Mouse (Mus musculus) heart, embryonic 15.5 days (tissue): ENCODE data around the gene Gpd1. TPM values are rescaled to one million over a fixed set of nuclear protein-coding genes. Genes with fewer than 3 reads are reported as not detected.
A peak's percentile ranks its signal among the peaks of the same experiment; 100 is the strongest.

Experiments
- ATAC-seq: fragments of 200-750 bp; cut with Nextera tagmentation; replicated peaks from 2 replicates; pipeline ENCODE4 v1.8.0; 2017; ENCODE audit warnings: low read depth, moderate TSS enrichment; ENCODE audit not compliant: insufficient number of reproducible peaks, insufficient read depth, low FRiP score
- H3K27ac ChIP-seq: fragments of 300-500 bp; sonication (generic); 2 replicates; pipeline ENCODE4 v1.5.1; 2015; ENCODE audit warnings: mild to moderate bottlenecking, inconsistent platforms
- H3K27me3 ChIP-seq: fragments of 300-500 bp; sonication (generic); 2 replicates; pipeline ENCODE4 v1.6.1; 2015; ENCODE audit warnings: inconsistent platforms
- H3K36me3 ChIP-seq: fragments of 300-500 bp; sonication (generic); 2 replicates; pipeline ENCODE4 v1.6.1; 2015; ENCODE audit warnings: mild to moderate bottlenecking, inconsistent platforms
- H3K4me1 ChIP-seq: fragments of 300-500 bp; sonication (generic); replicated peaks from 2 replicates; pipeline ENCODE4 v1.6.1; 2015; ENCODE audit warnings: inconsistent platforms
- H3K4me2 ChIP-seq: fragments of 300-500 bp; sonication (generic); 2 replicates; pipeline ENCODE4 v1.6.1; 2015; ENCODE audit warnings: inconsistent platforms, mild to moderate bottlenecking, moderate library complexity
- H3K4me3 ChIP-seq: fragments of 300-500 bp; sonication (generic); 2 replicates; pipeline ENCODE4 v1.5.1; 2015; ENCODE audit warnings: mild to moderate bottlenecking, inconsistent platforms
- H3K9ac ChIP-seq: fragments of 300-500 bp; sonication (generic); 2 replicates; pipeline ENCODE4 v1.6.1; 2015; ENCODE audit warnings: mild to moderate bottlenecking, inconsistent platforms
- H3K9me3 ChIP-seq: fragments of 300-500 bp; sonication (generic); replicated peaks from 2 replicates; pipeline ENCODE4 v1.6.1; 2016; ENCODE audit warnings: inconsistent platforms
- WGBS: fragments of 180-500 bp; shearing (Covaris S2); methylation state at CpG from one replicate; pipeline ENCODE4 v1.1.7; 2015; ENCODE audit warnings: mixed read lengths; 5-methylcytosine and 5-hydroxymethylcytosine counted together
- polyA plus RNA-seq: library from polyadenylated mRNA; unstranded; fragments of >200 nt; fragmentation: Nextera tagmentation; extraction: Ambion mirVana; gene quantifications from 2 replicates; pipeline ENCODE4 v1.2.1, GENCODE M21; 2015

Gene Gpd1
- polyA plus RNA-seq, 1 experiment from 2014 or later: 1.6 TPM

- peaks cover 53% of the 10 kb centered on the region for H3K4me1 ChIP-seq
- H3K4me2 ChIP-seq: peak within 1 kb of the TSS; percentile 77
- peaks cover 16% of the 10 kb centered on the region for H3K36me3 ChIP-seq
- no peaks in the 10 kb centered on the region for H3K9me3 ChIP-seq
- peak; percentile 92 for ATAC-seq
- peaks cover 12% of the 10 kb centered on the region for H3K27me3 ChIP-seq
- peak within 1 kb of the TSS; percentile 100 for H3K27ac ChIP-seq
- under 1% methylated on average over 71 of the region's 71 CpGs for WGBS
- H3K9ac ChIP-seq: peak within 1 kb of the TSS; percentile 99
- H3K4me3 ChIP-seq: peak within 1 kb of the TSS; percentile 97
Observed at GRCm38 (mm10) chr15:99701999-99702900, 15.1 kb upstream of the Gpd1 start, which contains the start of gene Smarcd1. TSS of gene Smarcd1 (plus strand) at chr15:99702129.

GRCm38 (mm10) chr15:99703104-99703503 is 14.2 kb upstream of the Gpd1 start:
- H3K4me1 ChIP-seq: peaks cover 53% of the 10 kb centered on the region
- 69% methylated on average over 9 of the region's 9 CpGs for WGBS
- peak overlapping the region; percentile 97 for H3K4me3 ChIP-seq
- no peaks in the 10 kb centered on the region for H3K9me3 ChIP-seq
- H3K27ac ChIP-seq: peak overlapping the region; percentile 100
- no peak for ATAC-seq
- peak overlapping the region; percentile 77 for H3K4me2 ChIP-seq
- H3K27me3 ChIP-seq: peaks cover 7% of the 10 kb centered on the region
- H3K9ac ChIP-seq: peak overlapping the region; percentile 99
- H3K36me3 ChIP-seq: peaks cover 25% of the 10 kb centered on the region

GRCm38 (mm10) chr15:99703676-99704040 is 13.7 kb upstream of the Gpd1 start:
- Histone ChIP-seq H3K27me3 (peaks cover 1% of the 10 kb centered on the region), H3K9me3 (no peaks in the 10 kb centered on the region), H3K27ac (peak overlapping the region; percentile 100), H3K9ac (peak overlapping the region; percentile 44; the same call in 1 of the 2 replicates), H3K4me3 (peak overlapping the region; percentile 32; the same call in 1 of the 2 replicates), H3K4me2 (peak overlapping the region; percentile 77), H3K36me3 (peaks cover 30% of the 10 kb centered on the region), H3K4me1 (peaks cover 52% of the 10 kb centered on the region)
- WGBS: 58% methylated on average over 5 of the region's 5 CpGs
- ATAC-seq: no peak

GRCm38 (mm10) chr15:99704041-99704681 is 13.2 kb upstream of the Gpd1 start:
- Histone ChIP-seq H3K9me3 (no peaks in the 10 kb centered on the region), H3K27me3 (no peaks in the 10 kb centered on the region; the same call in none of the 2 replicates), H3K4me2 (peak overlapping the region; percentile 77), H3K36me3 (peaks cover 35% of the 10 kb centered on the region), H3K9ac (peak overlapping the region; percentile 44), H3K27ac (peak overlapping the region; percentile 100), H3K4me1 (peaks cover 48% of the 10 kb centered on the region), H3K4me3 (peak overlapping the region; percentile 32)
- WGBS: 36% methylated on average over 23 of the region's 23 CpGs
- no peak for ATAC-seq

GRCm38 (mm10) chr15:99704881-99705280 is 12.4 kb upstream of the Gpd1 start:
- Histone ChIP-seq H3K9ac (peak overlapping the region; percentile 44), H3K4me3 (peak overlapping the region; percentile 32)

GRCm38 (mm10) chr15:99705440-99706048 is 11.8 kb upstream of the Gpd1 start, which contains the start of gene Gm17349:
TSS of gene Gm17349 (minus strand) at chr15:99705490.
- ATAC-seq: no peak
- 68% methylated on average over 11 of the region's 11 CpGs for WGBS
- peaks cover 49% of the 10 kb centered on the region for H3K4me1 ChIP-seq

More at GRCm38 (mm10) chr15:99704881-99705280, 12.4 kb upstream of the Gpd1 start:
- 36% methylated on average over 7 of the region's 7 CpGs for WGBS
- Histone ChIP-seq H3K27ac (peak overlapping the region; percentile 100), H3K4me1 (peaks cover 48% of the 10 kb centered on the region), H3K9me3 (no peaks in the 10 kb centered on the region), H3K27me3 (no peaks in the 10 kb centered on the region), H3K4me2 (peak overlapping the region; percentile 77), H3K36me3 (peaks cover 42% of the 10 kb centered on the region)
- peak; percentile 52 for ATAC-seq

GRCm38 (mm10) chr15:99708176-99708575 is 9.1 kb upstream of the Gpd1 start:
- no peak overlapping the region for H3K27ac ChIP-seq
- H3K4me1 ChIP-seq: peaks cover 34% of the 10 kb centered on the region
- no peak overlapping the region for H3K4me2 ChIP-seq
- 92% methylated on average over 13 of the region's 13 CpGs for WGBS
- H3K4me3 ChIP-seq: no peak overlapping the region
- peaks cover 75% of the 10 kb centered on the region for H3K36me3 ChIP-seq
- no peak for ATAC-seq
- no peak overlapping the region for H3K9ac ChIP-seq
- no peaks in the 10 kb centered on the region for H3K27me3 ChIP-seq
- H3K9me3 ChIP-seq: no peaks in the 10 kb centered on the region

More at GRCm38 (mm10) chr15:99705440-99706048, 11.8 kb upstream of the Gpd1 start, which contains the start of gene Gm17349:
- H3K27ac ChIP-seq: peak within 1 kb of the TSS; percentile 100
- H3K4me2 ChIP-seq: peak within 1 kb of the TSS; percentile 77
- peak within 1 kb of the TSS; percentile 44 for H3K9ac ChIP-seq
- H3K9me3 ChIP-seq: no peaks in the 10 kb centered on the region
- peak within 1 kb of the TSS; percentile 32 for H3K4me3 ChIP-seq
- peaks cover 49% of the 10 kb centered on the region for H3K36me3 ChIP-seq
- no peaks in the 10 kb centered on the region for H3K27me3 ChIP-seq

- Histone ChIP-seq H3K4me3 (no peak overlapping the region), H3K36me3 (peaks cover 79% of the 10 kb centered on the region), H3K27me3 (no peaks in the 10 kb centered on the region), H3K4me1 (peaks cover 33% of the 10 kb centered on the region), H3K9ac (no peak overlapping the region), H3K27ac (no peak overlapping the region), H3K4me2 (no peak overlapping the region), H3K9me3 (no peaks in the 10 kb centered on the region)
- ATAC-seq: no peak
- 85% methylated on average over 10 of the region's 10 CpGs for WGBS
Observed at GRCm38 (mm10) chr15:99710221-99711190, 6.8 kb upstream of the Gpd1 start.

- Histone ChIP-seq H3K36me3 (peaks cover 72% of the 10 kb centered on the region), H3K4me2 (no peak overlapping the region), H3K4me1 (peaks cover 36% of the 10 kb centered on the region), H3K4me3 (no peak overlapping the region), H3K27me3 (no peaks in the 10 kb centered on the region), H3K9ac (no peak overlapping the region), H3K27ac (no peak overlapping the region), H3K9me3 (no peaks in the 10 kb centered on the region)
- ATAC-seq: no peak
- 66% methylated on average over 3 of the region's 3 CpGs for WGBS
Observed at GRCm38 (mm10) chr15:99711491-99711890, 5.8 kb upstream of the Gpd1 start.
